ENCODE assay signal across 16 mouse cellular contexts in the genomic region with DNA sequence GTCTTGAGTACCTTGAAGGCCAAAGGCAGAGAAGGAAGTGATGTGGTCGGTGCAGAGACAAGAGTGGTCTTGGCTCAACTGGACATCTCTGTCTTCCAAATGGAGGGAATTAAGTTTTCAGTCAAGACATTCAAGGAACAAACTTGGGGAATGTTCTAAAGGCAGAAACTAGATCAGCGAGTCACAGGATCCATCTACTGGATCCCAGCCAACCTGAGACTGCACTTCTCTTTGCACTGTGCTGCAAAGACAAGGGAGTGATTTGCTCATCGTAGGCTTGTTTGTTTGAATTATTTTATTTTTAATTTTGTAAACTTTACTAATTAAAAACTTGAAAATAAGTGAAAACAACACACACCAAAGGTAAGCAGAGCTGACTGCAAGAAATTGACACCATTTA.
"Had no signal": no experiment of that assay in that cellular context is flagged by ENCODE, and none has a peak within 500 bp of the region (broad histone marks: within the 10 kb centered on the region; RNA-seq: fewer than 3 reads in every experiment).

No protein-coding gene starts in this region.

- H3K27me3 ChIP-seq: limb, embryonic 15.5 days; midbrain, embryonic 15.5 days; neural tube, embryonic 12.5 days had no signal

- H3K4me2 ChIP-seq: limb, embryonic 15.5 days; midbrain, embryonic 11.5 days; midbrain, embryonic 15.5 days; neural tube, embryonic 12.5 days had no signal

- H3K36me3 ChIP-seq: limb, embryonic 15.5 days; midbrain, embryonic 15.5 days; neural tube, embryonic 12.5 days had no signal

- H3K4me3 ChIP-seq: layer of hippocampus, adult 2 months; limb, embryonic 15.5 days; megakaryocyte, embryonic 14.5 days; midbrain, embryonic 15.5 days; neural tube, embryonic 12.5 days had no signal

- DNase-seq: kidney, postnatal 10 days; kidney, postnatal 4 days; left cerebral cortex, postnatal 4 days; lung, adult 18-20 months; lung, postnatal 4 days; right cerebral cortex, postnatal 25 days; thymus, postnatal 4 days had no signal

- ATAC-seq: lung, postnatal 0 days; midbrain, embryonic 15.5 days had no signal

- H3K9ac ChIP-seq: limb, embryonic 15.5 days; liver, embryonic 14.5 days; midbrain, embryonic 15.5 days; neural tube, embryonic 12.5 days had no signal

- H3K4me1 ChIP-seq: megakaryocyte, embryonic 14.5 days had no signal

- H3K9me3 ChIP-seq: limb, embryonic 15.5 days; megakaryocyte, embryonic 14.5 days; midbrain, embryonic 15.5 days; neural tube, embryonic 12.5 days had no signal

- H3K27ac ChIP-seq: layer of hippocampus, adult 2 months; limb, embryonic 15.5 days; liver, embryonic 14.5 days; midbrain, embryonic 15.5 days; neural tube, embryonic 12.5 days; stomach, postnatal 0 days had no signal
